ENCODE assay signal across 20 mouse cellular contexts in genomic region chr10:90897894-90898293, GRCm38 (mm10).
DNase-seq lines count a peak whose midpoint lies in the region; ATAC-seq and TF ChIP-seq lines count a peak whose summit lies in the region.
"Had no signal": no experiment of that assay in that cellular context is flagged by ENCODE, and none has a peak within 500 bp of the region (broad histone marks: within the 10 kb centered on the region; RNA-seq: fewer than 3 reads in every experiment).

No protein-coding gene starts in this region.

- H3K79me3 ChIP-seq in C2C12 (ENCODE audit: low read depth), result no peaks in the 10 kb centered on the region

- no peaks in the 10 kb centered on the region for H3K4me1 ChIP-seq in heart, embryonic 11.5 days (ENCODE audit: control insufficient read depth, insufficient read depth, low read length)
- H3K4me1 ChIP-seq in midbrain, embryonic 14.5 days (ENCODE audit: control insufficient read depth, insufficient read depth, low read length), result no peaks in the 10 kb centered on the region
- H3K4me1 ChIP-seq: forebrain, embryonic 15.5 days; heart, embryonic 13.5 days had no signal

- peak; percentile 2 for DNase-seq in heart, adult 8-10 months (ENCODE audit: low spot score)
- DNase-seq in layer of hippocampus, adult 18-20 months (ENCODE audit: low spot score in 2 of 2), result peak; percentile 30 to 43
- DNase-seq in layer of hippocampus, postnatal 25 days (ENCODE audit: extremely low spot score in 1 of 2, low spot score in 1 of 2), result no peak
- DNase-seq in brain, adult 2 months (ENCODE audit: low read depth, low spot score), result peak; percentile 58
- no peak for DNase-seq in testis, postnatal 10 days (ENCODE audit: low spot score)
- no peak for DNase-seq in midbrain, embryonic 14.5 days
- DNase-seq: adrenal gland, adult 8-10 months; adrenal gland, postnatal 36 days; cerebellum, adult 11 months; cerebellum, adult 8-10 months; cerebellum, postnatal 25 days; gastrocnemius, postnatal 14 days had no signal

- no peak overlapping the region for H3K27ac ChIP-seq in heart, embryonic 11.5 days (ENCODE audit: low read depth, low read length)
- no peak overlapping the region for H3K27ac ChIP-seq in midbrain, embryonic 14.5 days (replicated peaks; ENCODE audit: low read depth, low read length)
- H3K27ac ChIP-seq: embryonic facial prominence, embryonic 12.5 days; forebrain, embryonic 15.5 days; heart, embryonic 13.5 days; hindbrain, embryonic 15.5 days had no signal

- H3K9ac ChIP-seq in heart, embryonic 11.5 days (ENCODE audit: low read depth, low read length), result no peak overlapping the region
- H3K9ac ChIP-seq in midbrain, embryonic 14.5 days (replicated peaks; ENCODE audit: low read length), result no peak overlapping the region
- H3K9ac ChIP-seq: embryonic facial prominence, embryonic 12.5 days; forebrain, embryonic 15.5 days; heart, embryonic 13.5 days; hindbrain, embryonic 15.5 days had no signal

- H3ac ChIP-seq in C2C12 (ENCODE audit: control insufficient read depth, insufficient read length, low read depth), result no peak overlapping the region

- no peak overlapping the region for H3K4me3 ChIP-seq in heart, embryonic 11.5 days (ENCODE audit: low read depth, low read length)
- H3K4me3 ChIP-seq in C2C12 (ENCODE audit: insufficient read depth, poor library complexity, severe bottlenecking), result no peak overlapping the region
- no peak overlapping the region for H3K4me3 ChIP-seq in midbrain, embryonic 14.5 days (replicated peaks; ENCODE audit: low read depth, low read length)
- H3K4me3 ChIP-seq: embryonic facial prominence, embryonic 12.5 days; forebrain, embryonic 15.5 days; heart, embryonic 13.5 days; hindbrain, embryonic 15.5 days had no signal

- H3K9me3 ChIP-seq in heart, embryonic 11.5 days (replicated peaks; ENCODE audit: control insufficient read depth, low read length), result no peaks in the 10 kb centered on the region
- no peaks in the 10 kb centered on the region for H3K9me3 ChIP-seq in midbrain, embryonic 14.5 days (ENCODE audit: control insufficient read depth, low read length)
- H3K9me3 ChIP-seq: embryonic facial prominence, embryonic 12.5 days; forebrain, embryonic 15.5 days; G1E; heart, embryonic 13.5 days; hindbrain, embryonic 15.5 days had no signal

- no peak for ATAC-seq in heart, embryonic 11.5 days (replicated peaks; ENCODE audit: insufficient number of reproducible peaks, low FRiP score, low TSS enrichment)
- ATAC-seq in midbrain, embryonic 14.5 days (ENCODE audit: low FRiP score, low TSS enrichment), result no peak
- ATAC-seq: CD4-positive, CD25-positive, alpha-beta regulatory T cell, adult 4 months; forebrain, embryonic 15.5 days had no signal

- peaks cover 3% of the 10 kb centered on the region; the same call in 1 of the 2 replicates for H3K27me3 ChIP-seq in heart, embryonic 11.5 days (ENCODE audit: control insufficient read depth, insufficient read depth, low read length)
- peaks cover 14% of the 10 kb centered on the region for H3K27me3 ChIP-seq in C2C12 (ENCODE audit: control insufficient read depth, insufficient read depth, insufficient read length)
- no peaks in the 10 kb centered on the region for H3K27me3 ChIP-seq in midbrain, embryonic 14.5 days (ENCODE audit: control insufficient read depth, insufficient read depth, low read length)
- H3K27me3 ChIP-seq: embryonic facial prominence, embryonic 12.5 days; forebrain, embryonic 15.5 days; heart, embryonic 13.5 days; hindbrain, embryonic 15.5 days had no signal

- no peak for TF ChIP-seq CTCF in C2C12 (IDR thresholded peaks at IDR 0.05; ENCODE audit: control insufficient read depth, insufficient read depth, insufficient read length)

- no peaks in the 10 kb centered on the region for H3K79me2 ChIP-seq in C2C12 (ENCODE audit: control insufficient read depth, insufficient read depth)

- no peaks in the 10 kb centered on the region for H3K36me3 ChIP-seq in heart, embryonic 11.5 days (ENCODE audit: control insufficient read depth, insufficient read depth, low read length)
- no peaks in the 10 kb centered on the region for H3K36me3 ChIP-seq in C2C12 (ENCODE audit: control insufficient read depth, insufficient read depth)
- H3K36me3 ChIP-seq in midbrain, embryonic 14.5 days (ENCODE audit: control insufficient read depth, insufficient read depth, low read length), result 0 out of 2 replicates have a peak, but pooled peaks cover 6% of the 10 kb centered on the region
- H3K36me3 ChIP-seq: embryonic facial prominence, embryonic 12.5 days; forebrain, embryonic 15.5 days; G1E; heart, embryonic 13.5 days had no signal

- no peak overlapping the region for H3K4me2 ChIP-seq in heart, embryonic 11.5 days
- no peak overlapping the region for H3K4me2 ChIP-seq in midbrain, embryonic 14.5 days (ENCODE audit: low read length)
- H3K4me2 ChIP-seq: embryonic facial prominence, embryonic 12.5 days; forebrain, embryonic 15.5 days; heart, embryonic 13.5 days; hindbrain, embryonic 15.5 days had no signal

- WGBS in heart, embryonic 11.5 days (ENCODE audit: insufficient replicate concordance), result 53% methylated on average over 3 of the region's 3 CpGs
- 76% methylated on average over 3 of the region's 3 CpGs for WGBS in midbrain, embryonic 14.5 days

TF ChIP-seq in C2C12, 6 proteins besides CTCF, POLR2A, EP300 and RAD21:
- TF ChIP-seq FOSL1 (IDR thresholded peaks at IDR 0.05; ENCODE audit: insufficient read depth, low read length, poor library complexity, severe bottlenecking) (no peak), MYOD1 (IDR thresholded peaks at IDR 0.05; ENCODE audit: control insufficient read depth, insufficient read length, low read depth) (peak; percentile 11)
TF ChIP-seq in C2C12: peak in this region for 1.

Comparison
In these comparisons a context has a peak if more than half of its experiments do, and no peak if none do; other contexts are left out.
1. DNase-seq: peak in heart, adult 8-10 months (single experiment), layer of hippocampus, adult 18-20 months (2 of 2) and brain, adult 2 months (single experiment); none in layer of hippocampus, postnatal 25 days (0 of 2), testis, postnatal 10 days (single experiment) and midbrain, embryonic 14.5 days (single experiment).